Mouse (Mus musculus) ES-E14 (cell line): ENCODE measurements around the gene Ehd2. TPM values are rescaled to one million over a fixed set of nuclear protein-coding genes. Genes with fewer than 3 reads are reported as not detected.
"Not testable (repeated sequence)": the region's sequence is repeated elsewhere in the genome, so short reads cannot be mapped to it uniquely, and the experiment has no call there.

ENCODE experiments used
- DNase-seq: peaks from one replicate; pipeline ENCODE4 v3.0.0-alpha.2; 2013; ENCODE audit warnings: low read depth, low spot score
- H3K27ac ChIP-seq: 2 replicates; pipeline ENCODE4 v1.5.1; 2012; ENCODE audit warnings: low read depth, mild to moderate bottlenecking, low read length, moderate library complexity, mixed read lengths; ENCODE audit not compliant: poor library complexity, insufficient read depth, severe bottlenecking
- H3K36me3 ChIP-seq: 2 replicates; pipeline ENCODE4 v1.6.1; 2012; ENCODE audit warnings: mild to moderate bottlenecking, low read length, moderate library complexity, mixed read lengths; ENCODE audit not compliant: control insufficient read depth, poor library complexity, insufficient read depth, severe bottlenecking
- H3K4me1 ChIP-seq, 2 experiments: fragments of 150-350 bp in 1 of 2; sonication (generic) in 1 of 2; 2 replicates each; pipeline ENCODE4 v1.6.1; 2012; ENCODE audit warnings: low read length in 2 of 2, mild to moderate bottlenecking in 1 of 2, mixed read lengths in 1 of 2; ENCODE audit not compliant: control insufficient read depth in 2 of 2, insufficient read depth in 2 of 2, poor library complexity in 1 of 2
- H3K4me3 ChIP-seq, 2 experiments: fragments of 150-350 bp in 1 of 2; sonication (generic) in 1 of 2; 2 replicates each; pipeline ENCODE4 v1.5.1; 2012; ENCODE audit warnings: low read length in 2 of 2, low read depth in 1 of 2, mild to moderate bottlenecking in 1 of 2, mixed read lengths in 1 of 2; ENCODE audit not compliant: insufficient read depth in 1 of 2, poor library complexity in 1 of 2, severe bottlenecking in 1 of 2
- H3K9ac ChIP-seq: 2 replicates; pipeline ENCODE4 v1.6.1; 2012; ENCODE audit warnings: low read depth, mild to moderate bottlenecking, low read length, mixed read lengths; ENCODE audit not compliant: poor library complexity, insufficient read depth, severe bottlenecking
- H3K9me3 ChIP-seq: fragments of 150-350 bp; sonication (generic); 2 replicates; pipeline ENCODE4 v1.6.1; 2012; ENCODE audit warnings: low read depth, mild to moderate bottlenecking, low read length; ENCODE audit not compliant: control insufficient read depth, insufficient read depth
- CHD2 ChIP-seq: IDR thresholded peaks from 2 replicates; pipeline ENCODE4 v1.6.1; 2014; ENCODE audit warnings: mild to moderate bottlenecking, low read depth, low read length, inconsistent platforms
- HCFC1 ChIP-seq: IDR thresholded peaks from 2 replicates; pipeline ENCODE4 v1.6.1; 2012; ENCODE audit warnings: low read length, inconsistent platforms, borderline replicate concordance; ENCODE audit not compliant: insufficient read depth
- MAFK ChIP-seq: IDR thresholded peaks from 2 replicates; pipeline ENCODE4 v1.6.1; 2014; ENCODE audit warnings: mild to moderate bottlenecking, low read depth, low read length, inconsistent platforms; ENCODE audit not compliant: insufficient read depth
- ZC3H11A ChIP-seq: IDR thresholded peaks from 2 replicates; pipeline ENCODE4 v1.6.1; 2012; ENCODE audit warnings: low read depth, mild to moderate bottlenecking, inconsistent platforms, low read length, borderline replicate concordance
- ZNF384 ChIP-seq: IDR thresholded peaks from 2 replicates; pipeline ENCODE4 v1.6.1; 2012; ENCODE audit warnings: low read depth, low read length, inconsistent platforms
- in situ Hi-C, 2 experiments: fragments of 600-800 bp; cut with MboI; formaldehyde crosslinking; loops; one replicate each; pipeline ENCODE4 v1.15.1; 2025; ENCODE audit warnings: low sequenced_read_pairs in 2 of 2, inconsistent platforms in 1 of 2; ENCODE audit not compliant: unreplicated experiment in 2 of 2
- total RNA-seq: library from RNA; depleted of rRNA; stranded (reverse); fragments of 300-350 nt; gene quantifications from 2 replicates; pipeline ENCODE4 v1.2.3, GENCODE M21; 2012

Gene Ehd2
- total RNA-seq, 1 experiment, result 6.8 TPM

DNA sequence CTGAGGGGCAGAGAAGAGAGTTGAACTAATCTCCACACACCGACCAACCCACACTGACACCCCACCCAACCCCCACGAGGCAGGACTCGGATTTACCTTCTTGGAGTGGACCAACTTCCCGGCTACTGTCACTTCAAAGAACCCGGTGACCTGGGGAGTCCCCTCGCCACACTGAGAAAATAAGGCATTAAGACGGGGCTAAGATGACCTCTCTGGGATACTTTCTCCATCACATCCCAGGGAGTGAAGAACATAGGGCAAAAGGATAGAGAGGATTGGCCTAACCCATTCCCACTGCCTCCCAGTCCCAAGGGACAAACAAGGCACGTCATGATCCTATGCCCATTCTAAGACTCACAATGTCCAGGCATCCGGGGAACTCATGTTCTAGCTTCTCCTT is 47.4 kb downstream of the Ehd2 start:
- DNase-seq, result no peak
- Histone ChIP-seq H3K36me3 (peaks cover 31% of the 10 kb centered on the region), H3K4me3 (no peak overlapping the region), H3K4me1 (peaks cover 3 to 25% of the 10 kb centered on the region in 2 experiments; a peak in 1 of 4 replicates), H3K9me3 (no peaks in the 10 kb centered on the region), H3K9ac (no peak overlapping the region), H3K27ac (no peak overlapping the region)
- no peak for TF ChIP-seq MAFK
- in situ Hi-C loops, result no loop called here

DNA sequence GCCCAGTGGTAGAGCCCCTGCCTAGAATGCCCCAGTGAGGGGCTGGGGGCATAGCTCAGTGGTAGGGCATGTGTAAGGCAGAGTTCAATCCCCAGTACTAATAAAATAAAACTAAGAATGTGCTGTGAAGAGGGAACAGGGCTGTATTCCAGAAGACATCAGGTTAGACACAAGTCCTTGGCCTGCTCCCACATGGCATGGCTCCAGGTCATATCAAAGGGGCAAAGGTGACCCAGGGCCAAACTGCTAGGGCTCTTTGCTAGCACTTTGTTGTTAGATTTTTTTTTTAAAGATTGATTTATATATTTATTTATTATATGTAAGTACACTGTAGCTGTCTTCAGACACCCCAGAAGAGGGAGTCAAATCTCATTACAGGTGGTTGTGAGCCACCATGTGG is 49.0 kb downstream of the Ehd2 start:
- H3K36me3 ChIP-seq, result peaks cover 31% of the 10 kb centered on the region
- in situ Hi-C loops, result no loop called here
- H3K9me3 ChIP-seq, result no peaks in the 10 kb centered on the region
- no peak overlapping the region for H3K27ac ChIP-seq
- peaks cover 3 to 25% of the 10 kb centered on the region in 2 experiments; a peak in 1 of 4 replicates for H3K4me1 ChIP-seq
- no peak overlapping the region for H3K9ac ChIP-seq
- TF ChIP-seq HCFC1 (no peak), ZC3H11A (no peak), ZNF384 (no peak), MAFK (no peak), CHD2 (no peak)
- no peak for DNase-seq
- H3K4me3 ChIP-seq, result no peak overlapping the region

DNA sequence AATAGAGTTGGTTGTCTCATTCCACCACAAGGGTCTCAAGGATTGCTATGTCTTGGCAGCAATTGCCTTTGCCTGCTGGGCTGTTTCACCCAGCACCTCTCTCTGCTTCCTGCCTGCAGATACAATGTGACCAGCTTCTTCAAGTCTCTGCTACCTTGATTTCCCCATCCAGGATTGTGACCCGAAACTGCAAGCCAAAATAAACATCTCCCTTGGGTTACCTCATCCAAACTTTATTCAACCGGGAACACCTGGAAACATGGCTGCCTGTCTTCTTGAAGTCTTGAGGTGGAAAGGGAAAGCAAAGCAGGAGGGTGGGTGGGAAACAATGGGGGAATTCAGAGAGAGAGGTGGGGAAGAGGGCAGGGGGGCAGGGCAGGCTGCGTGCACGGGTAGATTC is 50.4 kb downstream of the Ehd2 start:
- in situ Hi-C loops, result no loop called here
- Histone ChIP-seq H3K9ac (no peak overlapping the region), H3K4me1 (peaks cover 0 to 21% of the 10 kb centered on the region in 2 experiments; a peak in 1 of 4 replicates), H3K9me3 (no peaks in the 10 kb centered on the region), H3K36me3 (peaks cover 31% of the 10 kb centered on the region), H3K27ac (no peak overlapping the region), H3K4me3 (no peak overlapping the region)
- no peak for TF ChIP-seq ZNF384
- no peak for TF ChIP-seq ZC3H11A
- no peak for TF ChIP-seq MAFK
- no peak for TF ChIP-seq CHD2
- no peak for TF ChIP-seq HCFC1
- no peak for DNase-seq

DNA sequence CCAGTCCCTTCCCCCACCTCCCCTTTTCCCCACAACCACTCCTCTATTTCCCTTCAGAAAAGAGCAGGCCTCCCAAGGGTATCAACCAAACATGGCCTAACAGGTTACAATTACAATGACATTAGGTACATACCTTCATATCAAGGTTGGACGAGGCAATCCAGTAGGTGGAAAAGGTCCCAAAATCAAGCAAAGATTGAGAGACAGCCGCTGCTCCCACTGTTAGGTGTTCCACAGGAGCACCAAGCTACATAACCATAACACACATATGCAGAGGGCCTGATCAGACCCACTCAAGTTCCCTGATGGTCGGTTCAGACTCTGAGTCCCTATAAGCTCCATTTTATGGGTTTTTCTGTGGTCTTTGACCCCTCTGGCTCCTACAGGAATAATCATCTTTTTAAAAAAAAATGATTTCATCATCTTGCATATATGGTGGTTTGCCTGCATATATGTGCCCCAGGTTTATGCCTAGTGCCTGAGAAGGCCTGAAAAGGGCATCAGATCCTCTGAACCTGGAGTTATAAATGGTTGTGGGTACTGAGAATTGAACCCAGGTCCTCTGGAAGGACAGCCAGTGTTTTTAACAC is 51.1 kb downstream of the Ehd2 start:
- Histone ChIP-seq H3K36me3 (peaks cover 31% of the 10 kb centered on the region), H3K27ac (no peak overlapping the region), H3K9ac (no peak overlapping the region), H3K4me1 (peaks cover 0 to 20% of the 10 kb centered on the region in 2 experiments; a peak in 1 of 4 replicates), H3K9me3 (no peaks in the 10 kb centered on the region), H3K4me3 (no peak overlapping the region)
- DNase-seq, result no peak
- in situ Hi-C loops, result no loop called here
- TF ChIP-seq HCFC1 (no peak), ZC3H11A (no peak), CHD2 (no peak), ZNF384 (no peak), MAFK (no peak)

DNA sequence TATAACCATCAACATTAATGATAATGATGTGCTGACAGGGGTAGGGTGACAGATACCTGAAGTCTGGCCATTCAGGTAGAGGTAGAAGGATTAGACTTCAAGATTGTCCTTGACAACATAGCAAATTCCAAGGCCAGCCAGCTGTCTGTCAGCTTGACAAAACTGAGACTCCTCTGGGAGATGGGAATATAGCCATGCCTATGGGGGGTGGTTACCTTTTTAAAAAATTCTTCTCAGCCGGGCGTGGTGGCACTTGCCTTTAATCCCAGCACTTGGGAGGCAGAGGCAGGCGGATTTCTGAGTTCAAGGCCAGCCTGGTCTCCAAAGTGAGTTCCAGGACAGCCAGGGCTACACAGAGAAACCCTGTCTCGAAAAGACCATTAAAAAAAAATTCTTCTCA is 51.7 kb downstream of the Ehd2 start:
- H3K4me3 ChIP-seq, H3K9ac ChIP-seq, H3K9me3 ChIP-seq, H3K27ac ChIP-seq, in situ Hi-C loops, DNase-seq: not testable (repeated sequence)
- Histone ChIP-seq H3K36me3 (peaks cover 29% of the 10 kb centered on the region), H3K4me1 (peaks cover 0 to 15% of the 10 kb centered on the region in 2 experiments; a peak in 1 of 4 replicates)
